Mouse (Mus musculus) heart, postnatal 36 days (tissue): Measurements from ENCODE around the gene Ctnnbip1. TPM values are rescaled to one million over a fixed set of nuclear protein-coding genes. Genes with fewer than 3 reads are reported as not detected.

Source experiments
- DNase-seq, 2 experiments: peaks; one replicate each; pipeline ENCODE4 v3.0.0; 2021 to 2022
- intact Hi-C: fragments of 180-260 bp; cut with DNase I; formaldehyde crosslinking; loops from one replicate; pipeline ENCODE4 v1.15.1; 2025
- total RNA-seq, 2 experiments: library from RNA; stranded (reverse); gene quantifications; 2 replicates each; pipeline ENCODE4 v1.2.3; 2021

The Ctnnbip1 gene
- total RNA-seq, 2 experiments from 2014 or later, result 29.9 to 33.3 TPM

DNA sequence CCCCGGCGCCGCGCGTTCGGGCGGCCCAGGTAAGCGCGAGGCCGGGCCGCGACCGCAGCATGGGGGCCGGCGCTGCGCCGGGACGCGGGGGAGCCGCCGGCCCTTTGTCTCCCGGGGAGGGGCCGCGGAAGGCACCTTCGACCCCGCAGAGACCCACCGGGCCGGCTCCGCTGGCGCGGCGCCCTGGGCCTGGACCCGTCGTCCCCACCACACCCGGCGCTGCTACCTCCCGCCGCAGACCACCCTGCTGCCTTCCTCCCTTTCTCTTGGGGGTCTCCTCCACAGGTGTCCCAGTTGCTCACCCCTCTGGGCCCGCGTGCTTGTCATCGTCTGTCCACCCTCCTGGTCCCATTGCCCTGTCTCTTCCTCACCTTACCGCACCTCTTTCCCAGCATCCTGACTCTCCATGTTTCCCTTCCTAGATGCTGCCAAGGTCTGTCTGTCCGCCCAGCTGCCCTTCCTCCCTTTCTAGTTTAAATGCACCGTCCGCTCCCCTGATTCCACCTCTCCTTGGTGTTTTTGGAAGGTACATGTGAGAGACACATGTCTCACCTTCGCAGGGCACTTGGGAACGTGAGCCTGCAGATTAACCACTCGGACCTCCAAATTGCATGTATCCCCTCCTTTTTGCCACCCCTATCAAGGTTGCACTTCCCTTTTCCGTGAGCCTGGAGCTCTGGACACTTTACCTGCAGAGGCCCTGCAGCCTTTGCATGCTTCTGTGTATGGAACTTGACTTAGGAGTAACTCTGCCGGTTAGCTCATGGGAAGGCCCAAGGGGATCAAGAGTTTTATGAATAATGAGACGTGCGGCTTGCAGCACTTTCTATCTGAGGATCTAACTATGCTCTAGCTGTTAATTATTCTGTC is 550 bp downstream of the Ctnnbip1 start:
- intact Hi-C loops, result loop anchor here (2.0 kb wide), 1 partner anchor 34 kb away; the partner anchor contains the start of genes Lzic and Nmnat1
- DNase-seq, result no peak

DNA sequence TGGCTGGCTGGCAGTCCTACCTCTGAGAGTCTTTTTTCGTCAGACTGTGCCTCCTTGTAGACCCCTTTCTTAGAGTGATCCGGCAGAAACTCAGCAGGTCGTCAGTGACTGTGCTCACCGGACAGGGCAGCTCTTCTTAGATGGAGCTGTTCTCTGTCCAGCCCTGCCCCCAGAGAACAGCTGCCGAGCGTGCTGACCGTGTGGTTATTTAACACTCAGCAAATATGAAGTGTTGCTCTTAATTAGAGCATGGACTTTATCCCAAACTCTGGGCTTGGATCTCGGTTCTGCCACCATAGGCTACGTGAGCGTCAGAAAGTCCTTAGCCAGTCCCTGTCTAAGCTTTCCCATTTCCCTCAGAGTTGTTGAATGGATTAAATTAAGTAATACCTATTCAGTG is 3.2 kb downstream of the Ctnnbip1 start:
- intact Hi-C loops, result loop anchor here (2.0 kb wide), 1 partner anchor 14 kb away; no protein-coding TSS in a partner anchor
- no peak for DNase-seq

DNA sequence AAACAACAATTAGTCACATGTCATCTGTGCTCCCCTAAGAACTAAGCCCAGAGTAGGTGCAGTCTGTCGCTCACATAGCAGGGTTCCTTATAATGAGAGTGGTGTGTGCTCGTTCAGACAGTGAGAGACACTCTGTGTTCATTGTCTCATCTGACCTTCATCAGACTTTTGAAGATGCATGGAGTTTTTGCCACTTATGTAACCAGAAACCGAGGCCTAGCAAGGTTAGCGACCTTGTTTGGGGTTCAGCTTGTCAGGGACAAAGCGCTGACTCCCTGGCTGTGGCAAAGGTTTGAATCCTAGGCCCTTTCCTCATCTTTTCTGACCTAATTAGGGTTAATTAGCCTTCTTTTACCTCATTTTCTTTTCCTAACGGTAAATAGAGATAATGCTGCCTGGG is 5.9 kb downstream of the Ctnnbip1 start:
- intact Hi-C loops, result no loop called here
- DNase-seq, result no peak

DNA sequence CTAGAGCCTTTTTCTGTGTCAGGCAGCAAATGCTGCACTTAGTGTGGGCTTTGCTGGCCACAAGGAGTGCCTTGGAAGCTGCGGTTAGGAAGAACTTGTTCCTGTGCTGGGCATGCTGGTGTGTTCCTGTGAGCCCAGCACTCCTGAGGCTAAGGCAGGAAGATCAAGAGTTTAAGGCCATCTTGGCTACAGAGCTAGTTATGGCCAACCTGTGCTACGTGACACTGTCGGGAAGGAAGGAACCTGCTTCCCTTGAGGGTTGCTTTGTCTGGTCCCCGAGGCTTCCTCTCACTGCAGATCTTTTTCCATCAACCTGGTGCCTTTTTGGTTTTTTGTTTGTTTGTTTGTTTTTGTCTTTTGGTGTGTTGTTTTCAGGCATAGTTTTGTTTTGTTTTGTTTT is 7.1 kb downstream of the Ctnnbip1 start:
- peak in 1 of 2 experiments; percentile 31 for DNase-seq
- intact Hi-C loops, result loop anchor here (5.0 kb wide), 1 partner anchor 68 kb away; no protein-coding TSS in a partner anchor

DNA sequence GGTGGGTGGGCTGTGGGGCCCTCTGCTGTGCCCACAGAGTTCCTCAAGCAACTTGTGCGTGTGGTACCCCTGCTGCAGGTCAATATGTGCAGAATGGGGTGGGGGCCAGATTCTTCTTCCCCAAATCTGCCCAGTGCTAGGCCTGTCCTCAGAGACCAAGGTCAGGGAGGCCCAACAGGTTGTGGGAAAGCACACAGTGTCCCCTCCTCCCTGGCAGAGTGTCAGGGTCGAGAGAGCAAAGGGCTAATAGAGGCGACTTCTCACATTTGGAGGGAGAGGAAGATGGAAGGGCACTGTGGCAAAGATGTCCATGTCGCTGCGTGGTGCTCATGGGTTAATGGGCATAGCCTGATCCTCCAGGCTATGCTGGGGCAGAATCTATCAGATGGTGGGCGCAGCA is 7.8 kb downstream of the Ctnnbip1 start:
- intact Hi-C loops, result loop anchor here (5.0 kb wide), 1 partner anchor 69 kb away; no protein-coding TSS in a partner anchor
- no peak for DNase-seq

DNA sequence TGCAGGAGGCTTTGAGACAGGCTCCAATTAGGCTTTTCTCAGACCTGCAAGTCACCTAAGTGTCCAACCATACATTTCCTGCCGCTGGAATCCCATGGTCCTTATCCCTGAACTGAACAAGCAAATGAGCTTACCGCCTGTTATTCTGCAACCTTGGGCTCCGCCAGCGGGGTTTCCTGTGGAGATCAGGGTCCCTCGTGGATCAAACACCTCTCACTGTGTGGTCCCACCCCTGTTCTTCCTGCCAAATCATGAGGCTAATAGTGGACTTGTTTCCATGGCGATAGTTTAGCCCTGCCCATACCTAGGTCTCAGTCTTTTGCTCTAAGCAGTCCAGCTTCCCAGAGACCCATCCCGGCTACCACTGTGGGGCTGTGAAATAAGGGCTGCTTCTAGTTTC is 8.3 kb downstream of the Ctnnbip1 start:
- peak; percentile 47 to 53 for DNase-seq
- intact Hi-C loops, result loop anchor here (5.0 kb wide), 1 partner anchor 69 kb away; no protein-coding TSS in a partner anchor

DNA sequence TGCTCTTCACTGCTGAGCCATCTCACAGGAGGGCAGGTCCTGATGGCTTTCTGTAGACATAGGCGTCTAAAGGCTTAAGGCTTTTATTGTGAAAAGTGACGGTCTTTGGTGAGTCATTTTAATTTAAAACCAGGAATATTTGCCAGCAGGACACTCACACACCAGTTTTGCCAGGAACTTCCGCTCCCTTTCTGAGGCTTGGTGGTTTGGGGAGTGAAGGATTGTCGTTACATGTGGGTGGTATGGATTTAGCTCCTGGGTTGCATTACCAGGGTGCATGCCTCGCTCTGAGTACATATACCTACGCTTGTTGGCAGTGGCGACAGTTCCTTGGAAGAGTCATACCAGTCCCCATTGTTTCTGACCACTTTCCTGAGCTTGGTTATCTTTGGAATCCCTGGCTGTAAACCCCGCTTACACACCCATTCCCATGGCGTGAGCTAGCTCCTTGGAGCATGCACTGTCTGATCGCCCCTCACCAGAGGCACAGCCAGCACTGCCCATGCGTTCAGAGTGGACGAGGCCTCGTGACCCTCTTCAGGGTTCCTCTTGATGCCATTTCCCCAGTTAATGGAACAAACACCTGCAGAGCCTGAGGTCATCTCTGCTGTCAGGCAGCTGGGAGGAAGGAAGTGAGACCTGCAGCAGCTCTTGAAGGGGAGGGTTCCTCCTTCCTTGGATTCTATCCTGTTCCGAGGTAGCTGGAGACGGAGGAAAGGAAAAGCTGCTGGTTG is 9.8 kb downstream of the Ctnnbip1 start:
- intact Hi-C loops, result loop anchor here (5.0 kb wide), 1 partner anchor 70 kb away; no protein-coding TSS in a partner anchor
- DNase-seq, result peak in 1 of 2 experiments; percentile 37

DNA sequence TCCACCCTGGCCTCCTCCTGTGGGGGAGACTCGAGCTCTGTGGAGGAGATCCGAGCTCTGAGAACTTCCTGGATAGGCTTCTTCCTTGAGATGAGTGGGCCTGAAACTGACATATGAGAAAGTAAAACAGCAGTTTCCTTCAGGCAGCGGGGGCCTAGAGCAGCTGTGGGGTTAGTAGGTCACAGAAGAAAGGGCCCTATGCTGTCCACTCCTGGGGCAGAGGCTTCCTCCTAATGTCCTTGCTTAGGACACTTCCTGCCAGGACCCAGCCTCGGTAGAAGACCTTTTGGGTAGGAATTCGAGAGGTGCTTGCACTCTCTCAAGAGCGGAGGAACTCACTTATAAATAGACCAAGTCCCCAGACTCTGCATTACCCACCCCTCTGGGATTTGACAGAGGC is 11.7 kb downstream of the Ctnnbip1 start:
- intact Hi-C loops, result loop anchor here (5.0 kb wide), 1 partner anchor 72 kb away; no protein-coding TSS in a partner anchor

DNA sequence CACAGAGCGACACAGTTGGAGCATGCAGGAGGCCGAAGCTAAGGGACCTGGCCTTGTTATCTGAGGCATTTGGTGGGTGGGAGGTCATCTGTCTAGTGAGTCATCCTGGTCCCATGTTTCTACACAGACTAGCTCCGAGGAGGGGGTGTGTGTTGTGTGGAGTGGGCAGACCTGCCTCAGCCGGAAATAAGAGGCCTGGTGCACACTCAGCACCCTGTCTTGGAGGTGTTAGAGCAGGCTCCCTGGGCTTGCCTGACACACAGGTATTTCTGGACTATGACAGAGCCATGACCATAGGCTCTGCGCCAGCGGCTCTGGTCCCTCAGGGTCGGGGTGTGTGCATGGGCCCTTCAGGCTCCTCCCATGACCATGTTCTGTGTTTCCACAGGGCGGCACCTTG is 21.4 kb downstream of the Ctnnbip1 start:
- peak; percentile 43 to 51 for DNase-seq
- intact Hi-C loops, result no loop called here

More for the DNA sequence above, 11.7 kb downstream of the Ctnnbip1 start:
- DNase-seq, result no peak

DNA sequence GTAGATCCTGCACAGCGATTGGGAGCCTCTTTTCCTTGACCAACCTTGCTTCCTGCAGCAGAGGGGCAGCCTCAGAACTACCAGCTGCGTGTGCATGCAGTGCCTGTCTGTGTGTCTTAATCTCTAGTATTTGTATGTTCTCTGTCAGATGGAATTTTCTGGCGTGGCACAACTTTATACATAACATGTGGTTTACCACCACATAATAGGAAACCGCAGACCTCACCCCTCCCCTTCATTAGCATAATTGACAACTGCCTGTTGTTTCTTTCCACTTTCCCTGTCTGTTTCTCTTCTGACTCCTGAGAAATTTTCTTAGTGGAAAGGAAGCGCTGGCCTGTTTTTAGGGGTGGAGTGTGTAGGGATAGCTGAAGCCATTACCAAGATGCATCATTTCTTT is 23.9 kb downstream of the Ctnnbip1 start:
- no peak for DNase-seq
- intact Hi-C loops, result loop anchor here (2.0 to 5.0 kb wide), 4 partner anchors 89 to 397 kb away; no protein-coding TSS in a partner anchor

DNA sequence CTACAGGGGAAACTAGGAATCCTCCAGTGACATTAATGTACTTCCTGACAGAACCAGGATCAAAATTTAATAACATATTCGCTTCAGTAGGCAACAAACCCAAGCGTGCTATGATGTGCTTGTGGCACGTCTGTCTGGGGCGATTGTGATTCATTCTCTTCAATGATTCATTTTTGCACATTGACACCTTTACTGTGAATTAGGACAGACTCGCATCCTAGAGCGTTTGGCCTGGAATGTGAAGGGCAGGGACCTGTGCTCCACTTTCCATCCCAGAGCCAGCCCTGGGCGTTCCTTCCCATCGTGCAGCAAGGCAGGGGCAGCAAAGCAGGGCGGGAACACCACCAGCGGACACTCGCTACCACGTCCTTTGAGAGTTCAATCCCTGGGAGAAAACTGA is 24.4 kb downstream of the Ctnnbip1 start:
- intact Hi-C loops, result loop anchor here (2.0 to 5.0 kb wide), 4 partner anchors 90 to 398 kb away; no protein-coding TSS in a partner anchor
- no peak for DNase-seq

DNA sequence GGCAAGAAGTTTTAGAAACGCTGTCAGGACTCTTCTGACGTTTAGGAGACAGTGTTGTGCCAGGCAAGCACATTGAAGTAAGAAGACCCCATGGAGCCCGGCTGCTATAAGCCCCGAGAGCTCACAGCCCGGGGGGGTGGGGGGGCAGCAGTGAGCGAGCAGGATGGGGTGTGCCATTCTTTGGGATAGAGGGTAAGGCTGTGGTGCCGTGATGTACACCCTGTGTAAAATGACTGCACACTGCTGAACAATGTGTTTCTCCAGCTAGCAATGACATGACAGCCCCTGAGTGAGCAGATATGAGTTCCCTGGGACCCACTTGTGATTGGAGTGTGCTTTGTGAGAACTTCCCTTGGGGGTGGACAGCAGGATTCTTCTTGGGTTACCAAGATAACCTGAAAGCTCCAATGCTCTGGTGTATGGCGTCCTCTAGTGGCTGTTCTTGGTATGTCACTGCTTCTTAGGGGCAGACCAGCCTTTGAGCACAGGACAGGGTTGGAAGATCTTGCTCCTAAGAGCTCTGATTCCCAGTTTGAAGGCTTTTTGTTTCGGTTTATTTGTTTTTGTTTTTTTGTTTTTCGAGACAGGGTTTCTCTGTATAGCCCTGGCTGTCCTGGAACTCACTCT is 25.0 kb downstream of the Ctnnbip1 start:
- peak; percentile 84 to 92 for DNase-seq
- intact Hi-C loops, result loop anchor here (1.0 to 5.0 kb wide), 6 partner anchors 40 to 398 kb away; partner anchors contain the start of genes Lzic and Nmnat1

DNA sequence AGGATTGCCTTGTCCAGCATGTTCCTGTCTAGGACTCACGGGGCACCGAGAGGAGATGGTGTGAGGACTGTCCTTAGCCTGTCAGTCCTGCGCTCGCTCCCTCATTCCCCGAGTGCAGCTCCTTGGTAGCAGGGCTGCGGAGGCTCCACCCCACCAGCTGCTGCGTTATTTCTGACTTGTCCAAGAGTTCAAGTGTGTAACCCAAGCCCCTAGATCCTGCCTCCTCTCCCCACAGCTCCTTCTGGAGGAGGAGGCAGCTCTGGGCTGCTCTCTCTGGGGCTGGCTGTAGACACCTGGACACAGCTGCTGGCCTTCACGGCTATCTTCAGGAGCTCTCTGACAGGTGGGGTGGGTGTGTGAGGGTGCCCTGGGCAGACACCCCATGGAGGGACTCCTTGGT is 26.9 kb downstream of the Ctnnbip1 start:
- no peak for DNase-seq
- intact Hi-C loops, result loop anchor here (5.0 kb wide), 2 partner anchors 173 to 198 kb away; no protein-coding TSS in a partner anchor

DNA sequence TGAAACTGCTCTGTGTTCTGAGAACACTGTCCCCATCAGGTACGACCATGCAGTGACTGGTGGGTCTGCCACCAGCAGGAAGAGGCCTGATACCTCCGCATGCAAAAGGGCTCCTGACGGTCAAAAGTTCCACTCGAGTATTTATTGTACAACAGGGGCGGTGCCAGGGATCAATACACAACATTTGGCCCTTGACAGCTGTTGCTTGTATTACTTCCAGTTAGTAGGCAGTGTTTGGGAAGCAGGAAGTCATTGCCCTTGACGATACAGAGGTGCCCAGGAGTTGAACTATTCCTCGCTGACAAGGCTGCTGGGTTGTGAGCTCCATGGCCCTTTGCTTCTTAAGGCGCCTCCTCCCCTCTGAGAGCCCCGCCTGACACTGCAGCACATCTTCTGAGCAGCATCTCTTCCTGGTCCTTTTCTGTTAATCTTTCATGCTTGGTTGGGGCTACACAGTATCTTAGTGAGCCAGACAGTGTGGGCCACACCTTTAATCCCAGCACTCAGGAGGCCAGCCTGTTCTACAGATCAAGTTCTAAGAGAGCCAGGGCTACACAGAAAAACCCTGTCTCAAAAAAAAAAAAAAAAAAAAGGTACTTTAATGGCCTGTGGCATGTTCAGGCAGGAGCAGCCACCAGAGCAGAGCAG is 28.9 kb downstream of the Ctnnbip1 start:
- DNase-seq, result no peak
- intact Hi-C loops, result no loop called here

DNA sequence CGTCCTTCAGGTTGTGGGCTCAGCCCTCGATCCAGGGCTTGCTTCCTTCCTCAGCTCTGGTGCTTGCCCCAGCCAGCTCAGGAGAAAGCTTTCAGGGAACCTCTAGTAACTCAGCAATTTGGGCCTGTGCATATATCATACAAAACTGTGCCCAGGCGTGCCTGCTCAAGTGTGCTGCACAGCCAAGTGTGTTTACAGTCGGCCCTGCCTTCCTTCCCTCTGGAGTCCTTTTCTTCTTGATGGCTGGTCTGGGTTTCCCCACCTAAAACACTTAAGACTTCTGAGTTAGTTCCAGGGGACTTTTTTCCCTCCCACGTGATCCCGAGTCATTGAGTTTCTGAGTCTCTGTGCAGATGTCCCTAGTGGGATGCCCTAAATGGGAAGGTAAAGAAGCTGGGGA is 29.5 kb downstream of the Ctnnbip1 start:
- no peak for DNase-seq
- intact Hi-C loops, result no loop called here

DNA sequence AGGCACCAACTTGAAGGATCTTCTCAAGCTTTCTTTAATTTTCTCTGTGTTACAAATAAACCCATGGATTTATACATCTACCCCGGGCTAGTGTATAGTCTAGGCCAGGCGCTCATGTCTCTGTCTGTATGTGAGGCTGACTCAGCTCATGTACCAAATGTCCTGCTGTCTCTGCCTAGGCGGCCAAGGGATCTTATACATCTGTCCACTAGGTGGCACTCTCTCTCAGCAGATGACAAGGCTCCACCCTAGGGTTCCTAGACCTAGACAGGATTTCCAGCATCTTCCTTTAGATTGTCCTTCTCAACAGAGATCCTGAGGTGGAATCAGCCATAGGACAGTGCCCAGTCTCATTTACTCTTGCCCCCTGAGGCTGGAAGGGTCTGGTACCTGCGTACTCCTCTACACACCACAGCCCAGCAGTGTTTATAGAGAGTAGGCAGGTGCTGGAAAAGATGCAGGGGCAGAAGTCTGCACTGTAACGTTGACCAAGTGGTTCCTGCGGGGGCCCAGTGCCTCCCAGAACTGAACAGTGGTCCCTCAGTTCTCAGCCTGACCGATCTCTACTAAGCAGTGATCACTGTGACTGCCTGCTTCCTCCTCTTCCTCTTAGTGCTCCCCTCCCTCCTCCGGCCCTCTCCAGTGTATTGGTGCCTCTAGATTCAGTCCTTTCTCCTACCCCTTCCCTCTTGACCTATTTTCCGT is 31.3 kb downstream of the Ctnnbip1 start:
- intact Hi-C loops, result loop anchor here (1.0 kb wide), 1 partner anchor 62 kb away; no protein-coding TSS in a partner anchor
- peak; percentile 80 to 81 for DNase-seq

DNA sequence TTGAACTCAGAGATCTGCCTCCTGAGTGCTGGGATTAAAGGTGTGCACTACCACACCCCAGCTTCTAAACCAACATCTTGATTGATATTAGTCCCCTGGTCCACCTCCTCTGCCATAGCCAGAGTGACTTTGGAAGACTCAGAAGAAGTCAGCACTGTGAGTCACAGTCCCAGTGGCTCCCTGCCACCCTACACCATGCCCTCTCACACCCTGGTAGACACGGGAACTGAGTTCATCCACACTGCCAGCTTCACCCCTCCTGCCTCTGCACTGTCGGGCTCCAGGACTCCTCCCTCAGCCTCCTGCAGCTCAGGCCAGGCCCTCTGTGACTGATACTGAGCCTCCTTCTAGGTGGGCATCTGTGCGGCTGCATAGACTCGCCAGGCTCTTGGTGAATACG is 32.8 kb downstream of the Ctnnbip1 start:
- no peak for DNase-seq
- intact Hi-C loops, result loop anchor here (5.0 kb wide), 1 partner anchor 161 kb away; no protein-coding TSS in a partner anchor

DNA sequence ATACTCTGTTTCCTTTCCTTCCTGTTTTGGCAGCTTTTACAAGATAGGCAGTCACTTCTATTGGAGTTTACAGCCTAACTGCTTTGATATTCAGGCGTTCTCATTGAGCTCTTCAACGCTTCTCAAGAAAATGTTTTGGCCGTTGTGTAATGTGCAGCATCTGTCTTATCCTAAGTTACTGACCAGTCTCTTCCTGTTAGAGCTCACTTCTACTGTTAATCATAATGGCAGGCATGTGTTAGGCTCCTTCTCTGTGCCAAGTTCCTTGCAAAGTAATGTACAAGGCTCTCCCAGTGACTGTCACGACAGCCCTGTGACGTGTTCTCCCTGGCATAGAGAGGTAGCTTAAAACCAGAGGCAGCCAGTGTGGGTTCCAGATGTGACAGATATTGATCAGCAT is 33.7 kb downstream of the Ctnnbip1 start:
- intact Hi-C loops, result loop anchor here (5.0 kb wide), 1 partner anchor 161 kb away; no protein-coding TSS in a partner anchor

DNA sequence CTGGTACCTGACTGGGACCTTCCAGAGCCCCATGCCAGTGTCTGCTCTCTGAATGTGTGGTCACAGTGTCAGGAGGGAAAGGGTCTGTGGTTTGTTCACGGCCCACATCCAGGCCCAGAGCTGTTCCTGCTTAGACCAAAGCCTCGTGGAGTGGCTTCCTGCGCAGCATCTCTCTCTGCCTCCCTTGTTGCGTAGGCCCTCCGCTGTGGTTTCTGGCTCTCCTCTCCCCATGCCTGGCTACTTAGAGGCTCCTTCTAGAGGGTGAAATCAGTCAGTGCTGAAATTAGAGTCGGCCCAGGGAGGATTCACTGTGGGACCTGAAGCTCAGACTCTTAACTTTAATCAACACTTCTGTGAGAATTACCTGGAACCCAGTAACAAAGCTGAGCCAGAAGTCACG is 35.8 kb downstream of the Ctnnbip1 start:
- intact Hi-C loops, result loop anchor here (5.0 kb wide), 1 partner anchor 158 kb away; no protein-coding TSS in a partner anchor

More for the DNA sequence above, 33.7 kb downstream of the Ctnnbip1 start:
- DNase-seq, result no peak

More for the DNA sequence above, 35.8 kb downstream of the Ctnnbip1 start:
- DNase-seq, result no peak
